Mouse (Mus musculus): ENCODE measurements at regions not wholly inside any gene's neighbourhood (a gene's known extent, or its start where the extent isn't known, plus 50 kb on each side); places are given as distances from the start of the nearest gene placed in this dataset.

- Histone ChIP-seq H3K36me3 (replicated peaks) (no peaks in the 10 kb centered on the region), H3K27me3 (ENCODE audit: insufficient read depth, low read length) (peaks cover 2% of the 10 kb centered on the region; the same call in 1 of the 2 replicates), H3K4me1 (ENCODE audit: insufficient read depth, low read depth, low read length) (no peaks in the 10 kb centered on the region), H3K4me3 (ENCODE audit: low read depth, low read length) (no peak overlapping the region), H3K9me3 (replicated peaks) (no peaks in the 10 kb centered on the region)
- no peak for ATAC-seq (ENCODE audit: extremely low read depth, insufficient number of reproducible peaks, low FRiP score, poor library complexity, severe bottlenecking)
- TF ChIP-seq GATA2 (IDR thresholded peaks at IDR 0.05; ENCODE audit: borderline replicate concordance, low read depth, low read length) (no peak), CTCF (IDR thresholded peaks at IDR 0.05; ENCODE audit: low read depth, low read length) (no peak), GATA1 (IDR thresholded peaks at IDR 0.05; ENCODE audit: borderline replicate concordance, low read length) (no peak), POLR2AphosphoS5 (IDR thresholded peaks at IDR 0.05; ENCODE audit: insufficient replicate concordance, low read depth, low read length) (no peak), TAL1 (conservative IDR thresholded peaks at IDR 0.05; ENCODE audit: low read depth, low read length) (no peak)
- DNase-seq (ENCODE audit: low spot score) = no peak
Measured at GRCm38 (mm10) chr11:64156640-64157039, 77.4 kb upstream of the Cox10 start.

- Histone ChIP-seq H3K4me1 (ENCODE audit: insufficient read depth, low read depth, low read length) (no peaks in the 10 kb centered on the region), H3K27me3 (ENCODE audit: insufficient read depth, low read length) (0 out of 2 replicates have a peak, but pooled peaks cover 4% of the 10 kb centered on the region), H3K36me3 (replicated peaks) (no peaks in the 10 kb centered on the region), H3K4me3 (ENCODE audit: low read depth, low read length) (no peak overlapping the region), H3K9me3 (replicated peaks) (no peaks in the 10 kb centered on the region)
- TF ChIP-seq GATA2 (IDR thresholded peaks at IDR 0.05; ENCODE audit: borderline replicate concordance, low read depth, low read length) (no peak), GATA1 (IDR thresholded peaks at IDR 0.05; ENCODE audit: borderline replicate concordance, low read length) (no peak), CTCF (IDR thresholded peaks at IDR 0.05; ENCODE audit: low read depth, low read length) (no peak), POLR2AphosphoS5 (IDR thresholded peaks at IDR 0.05; ENCODE audit: insufficient replicate concordance, low read depth, low read length) (no peak), TAL1 (conservative IDR thresholded peaks at IDR 0.05; ENCODE audit: low read depth, low read length) (no peak)
- ATAC-seq (ENCODE audit: extremely low read depth, insufficient number of reproducible peaks, low FRiP score, poor library complexity, severe bottlenecking) (no peak), DNase-seq (ENCODE audit: low spot score) (no peak)
Measured at GRCm38 (mm10) chr11:64139483-64139882, 60.2 kb upstream of the Cox10 start.

- DNase-seq (ENCODE audit: low spot score) (no peak), ATAC-seq (ENCODE audit: extremely low read depth, insufficient number of reproducible peaks, low FRiP score, poor library complexity, severe bottlenecking) (no peak)
- Histone ChIP-seq H3K4me1 (ENCODE audit: insufficient read depth, low read depth, low read length) (no peaks in the 10 kb centered on the region), H3K36me3 (replicated peaks) (no peaks in the 10 kb centered on the region), H3K9me3 (replicated peaks) (no peaks in the 10 kb centered on the region), H3K27me3 (ENCODE audit: insufficient read depth, low read length) (no peaks in the 10 kb centered on the region), H3K4me3 (ENCODE audit: low read depth, low read length) (no peak overlapping the region)
- no peak for TF ChIP-seq GATA2 (IDR thresholded peaks at IDR 0.05; ENCODE audit: borderline replicate concordance, low read depth, low read length)
- TF ChIP-seq CTCF (IDR thresholded peaks at IDR 0.05; ENCODE audit: low read depth, low read length) = no peak
- TF ChIP-seq TAL1 (conservative IDR thresholded peaks at IDR 0.05; ENCODE audit: low read depth, low read length) = no peak
- TF ChIP-seq GATA1 (IDR thresholded peaks at IDR 0.05; ENCODE audit: borderline replicate concordance, low read length) = no peak
- TF ChIP-seq POLR2AphosphoS5 (IDR thresholded peaks at IDR 0.05; ENCODE audit: insufficient replicate concordance, low read depth, low read length) = no peak
Measured at GRCm38 (mm10) chr11:64138934-64139333, 59.7 kb upstream of the Cox10 start.

- TF ChIP-seq CTCF (IDR thresholded peaks at IDR 0.05; ENCODE audit: low read depth, low read length) (no peak), GATA2 (IDR thresholded peaks at IDR 0.05; ENCODE audit: borderline replicate concordance, low read depth, low read length) (no peak), TAL1 (conservative IDR thresholded peaks at IDR 0.05; ENCODE audit: low read depth, low read length) (no peak), POLR2AphosphoS5 (IDR thresholded peaks at IDR 0.05; ENCODE audit: insufficient replicate concordance, low read depth, low read length) (no peak), GATA1 (IDR thresholded peaks at IDR 0.05; ENCODE audit: borderline replicate concordance, low read length) (no peak)
- no peaks in the 10 kb centered on the region for H3K27me3 ChIP-seq (ENCODE audit: insufficient read depth, low read length)
- H3K4me1 ChIP-seq (ENCODE audit: insufficient read depth, low read depth, low read length) = no peaks in the 10 kb centered on the region
- no peak for DNase-seq (ENCODE audit: low spot score)
- no peak overlapping the region for H3K4me3 ChIP-seq (ENCODE audit: low read depth, low read length)
- H3K9me3 ChIP-seq (replicated peaks) = no peaks in the 10 kb centered on the region
- no peak for ATAC-seq (ENCODE audit: extremely low read depth, insufficient number of reproducible peaks, low FRiP score, poor library complexity, severe bottlenecking)
- H3K36me3 ChIP-seq (replicated peaks) = no peaks in the 10 kb centered on the region
Measured at GRCm38 (mm10) chr11:64135766-64136165, 56.5 kb upstream of the Cox10 start.

GRCm38 (mm10) chr11:64135308-64135591 is 56.0 kb upstream of the Cox10 start:
- no peaks in the 10 kb centered on the region for H3K27me3 ChIP-seq (ENCODE audit: insufficient read depth, low read length)
- no peaks in the 10 kb centered on the region for H3K36me3 ChIP-seq (replicated peaks)
- no peaks in the 10 kb centered on the region for H3K9me3 ChIP-seq (replicated peaks)
- no peak for DNase-seq (ENCODE audit: low spot score)
- TF ChIP-seq TAL1 (conservative IDR thresholded peaks at IDR 0.05; ENCODE audit: low read depth, low read length) (no peak), CTCF (IDR thresholded peaks at IDR 0.05; ENCODE audit: low read depth, low read length) (no peak), GATA1 (IDR thresholded peaks at IDR 0.05; ENCODE audit: borderline replicate concordance, low read length) (no peak), GATA2 (IDR thresholded peaks at IDR 0.05; ENCODE audit: borderline replicate concordance, low read depth, low read length) (no peak), POLR2AphosphoS5 (IDR thresholded peaks at IDR 0.05; ENCODE audit: insufficient replicate concordance, low read depth, low read length) (no peak)
- no peak for ATAC-seq (ENCODE audit: extremely low read depth, insufficient number of reproducible peaks, low FRiP score, poor library complexity, severe bottlenecking)
- H3K4me1 ChIP-seq (ENCODE audit: insufficient read depth, low read depth, low read length) = no peaks in the 10 kb centered on the region
- H3K4me3 ChIP-seq (ENCODE audit: low read depth, low read length) = no peak overlapping the region

- H3K4me1 ChIP-seq (ENCODE audit: insufficient read depth, low read depth, low read length) = no peaks in the 10 kb centered on the region
- DNase-seq (ENCODE audit: low spot score) (no peak), ATAC-seq (ENCODE audit: extremely low read depth, insufficient number of reproducible peaks, low FRiP score, poor library complexity, severe bottlenecking) (no peak)
- no peak overlapping the region for H3K4me3 ChIP-seq (ENCODE audit: low read depth, low read length)
- TF ChIP-seq POLR2AphosphoS5 (IDR thresholded peaks at IDR 0.05; ENCODE audit: insufficient replicate concordance, low read depth, low read length) (no peak), TAL1 (conservative IDR thresholded peaks at IDR 0.05; ENCODE audit: low read depth, low read length) (no peak), CTCF (IDR thresholded peaks at IDR 0.05; ENCODE audit: low read depth, low read length) (no peak), GATA2 (IDR thresholded peaks at IDR 0.05; ENCODE audit: borderline replicate concordance, low read depth, low read length) (no peak), GATA1 (IDR thresholded peaks at IDR 0.05; ENCODE audit: borderline replicate concordance, low read length) (no peak)
- H3K9me3 ChIP-seq (replicated peaks) = no peaks in the 10 kb centered on the region
- no peaks in the 10 kb centered on the region for H3K27me3 ChIP-seq (ENCODE audit: insufficient read depth, low read length)
- H3K36me3 ChIP-seq (replicated peaks) = no peaks in the 10 kb centered on the region
Measured at GRCm38 (mm10) chr11:64134571-64135307, 55.5 kb upstream of the Cox10 start.

Measured in G1E (cell line).